In the genomic region with DNA sequence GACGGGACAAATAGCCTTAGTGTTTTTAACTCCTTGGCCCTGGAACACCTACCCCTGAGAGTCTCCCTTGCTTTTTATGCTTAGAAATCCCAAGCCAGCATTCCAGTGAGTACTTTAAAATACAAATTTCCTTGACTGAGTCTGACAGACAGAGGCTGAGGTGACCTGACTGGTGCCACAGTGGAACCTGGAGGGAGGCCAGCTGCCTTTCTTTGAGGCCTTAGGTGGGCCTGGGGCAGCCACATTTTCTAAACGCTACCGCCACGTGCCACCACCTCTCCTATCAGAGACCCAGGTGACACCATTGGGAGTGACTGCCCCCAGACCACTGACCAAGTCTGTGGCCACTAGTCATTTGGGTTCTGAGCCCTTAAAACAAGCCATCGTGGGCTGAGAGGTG, we compare ENCODE assay signal across 10 mouse cellular contexts. TPM values are rescaled to one million over a fixed set of nuclear protein-coding genes. Genes with fewer than 3 reads are reported as not detected.
A peak's percentile ranks its signal among the peaks of the same experiment; 100 is the strongest.
DNase-seq lines count a peak whose midpoint lies in the region; ATAC-seq lines count a peak whose summit lies in the region.
"Had no signal": no experiment of that assay in that cellular context is flagged by ENCODE, and none has a peak within 500 bp of the region (broad histone marks: within the 10 kb centered on the region; RNA-seq: fewer than 3 reads in every experiment).

No protein-coding gene starts in this region.

- peaks cover 4% of the 10 kb centered on the region; the same call in 1 of the 2 replicates for H3K4me1 ChIP-seq in embryonic facial prominence, embryonic 11.5 days (ENCODE audit: control insufficient read depth, insufficient read depth, low read length)
- H3K4me1 ChIP-seq in embryonic facial prominence, embryonic 10.5 days = peaks cover 63% of the 10 kb centered on the region
- peaks cover 10% of the 10 kb centered on the region for H3K4me1 ChIP-seq in hindbrain, embryonic 16.5 days (ENCODE audit: control insufficient read depth, insufficient read depth, low read depth, low read length)
- H3K4me1 ChIP-seq in hindbrain, embryonic 12.5 days = peaks cover 27% of the 10 kb centered on the region
- H3K4me1 ChIP-seq in intestine, embryonic 15.5 days (replicated peaks) = peaks cover 53% of the 10 kb centered on the region
- peaks cover 65% of the 10 kb centered on the region for H3K4me1 ChIP-seq in liver, embryonic 12.5 days

- DNase-seq in embryonic facial prominence, embryonic 11.5 days (ENCODE audit: low spot score) = no peak
- DNase-seq in embryonic facial prominence, embryonic 10.5 days (ENCODE audit: low spot score) = no peak
- DNase-seq in thymus, postnatal 4 days = no peak
- no peak for DNase-seq in frontal cortex, adult 2 months (ENCODE audit: extremely low spot score in 1 of 2, low spot score in 1 of 2)

- H3K9ac ChIP-seq in embryonic facial prominence, embryonic 11.5 days (replicated peaks; ENCODE audit: low read length) = no peak overlapping the region
- no peak overlapping the region for H3K9ac ChIP-seq in hindbrain, embryonic 16.5 days (ENCODE audit: low read depth, low read length)
- no peak overlapping the region for H3K9ac ChIP-seq in hindbrain, embryonic 12.5 days
- no peak overlapping the region for H3K9ac ChIP-seq in intestine, embryonic 15.5 days
- H3K9ac ChIP-seq in liver, embryonic 12.5 days = no peak overlapping the region
- H3K9ac ChIP-seq: forebrain, embryonic 13.5 days; liver, embryonic 14.5 days had no signal

- no peaks in the 10 kb centered on the region for H3K9me3 ChIP-seq in embryonic facial prominence, embryonic 11.5 days (replicated peaks; ENCODE audit: control insufficient read depth, low read length)
- H3K9me3 ChIP-seq in embryonic facial prominence, embryonic 10.5 days = no peaks in the 10 kb centered on the region
- H3K9me3 ChIP-seq in hindbrain, embryonic 16.5 days (ENCODE audit: control insufficient read depth, low read length) = no peaks in the 10 kb centered on the region
- no peaks in the 10 kb centered on the region for H3K9me3 ChIP-seq in hindbrain, embryonic 12.5 days (replicated peaks)
- H3K9me3 ChIP-seq in intestine, embryonic 15.5 days = no peaks in the 10 kb centered on the region
- H3K9me3 ChIP-seq in liver, embryonic 12.5 days (replicated peaks) = no peaks in the 10 kb centered on the region
- H3K9me3 ChIP-seq: forebrain, embryonic 13.5 days had no signal

- no peaks in the 10 kb centered on the region for H3K27me3 ChIP-seq in embryonic facial prominence, embryonic 11.5 days (ENCODE audit: control insufficient read depth, insufficient read depth, low read length)
- no peaks in the 10 kb centered on the region for H3K27me3 ChIP-seq in embryonic facial prominence, embryonic 10.5 days (replicated peaks; ENCODE audit: low read depth, poor library complexity, severe bottlenecking)
- no peaks in the 10 kb centered on the region for H3K27me3 ChIP-seq in hindbrain, embryonic 16.5 days (replicated peaks; ENCODE audit: control insufficient read depth, insufficient read depth, low read length)
- H3K27me3 ChIP-seq in hindbrain, embryonic 12.5 days = no peaks in the 10 kb centered on the region
- no peaks in the 10 kb centered on the region for H3K27me3 ChIP-seq in intestine, embryonic 15.5 days (replicated peaks)
- H3K27me3 ChIP-seq in liver, embryonic 12.5 days (replicated peaks) = no peaks in the 10 kb centered on the region
- H3K27me3 ChIP-seq: forebrain, embryonic 13.5 days had no signal

- no peak overlapping the region for H3K4me3 ChIP-seq in embryonic facial prominence, embryonic 11.5 days (ENCODE audit: low read depth, low read length)
- no peak overlapping the region for H3K4me3 ChIP-seq in embryonic facial prominence, embryonic 10.5 days
- H3K4me3 ChIP-seq in hindbrain, embryonic 16.5 days (ENCODE audit: low read length) = no peak overlapping the region
- H3K4me3 ChIP-seq in hindbrain, embryonic 12.5 days = no peak overlapping the region
- no peak overlapping the region for H3K4me3 ChIP-seq in intestine, embryonic 15.5 days (replicated peaks)
- H3K4me3 ChIP-seq in liver, embryonic 12.5 days = no peak overlapping the region
- H3K4me3 ChIP-seq: forebrain, embryonic 13.5 days had no signal

- no peak overlapping the region for H3K4me2 ChIP-seq in embryonic facial prominence, embryonic 11.5 days (ENCODE audit: low read depth, low read length)
- no peak overlapping the region for H3K4me2 ChIP-seq in hindbrain, embryonic 16.5 days (ENCODE audit: low read length)
- H3K4me2 ChIP-seq in hindbrain, embryonic 12.5 days (replicated peaks) = no peak overlapping the region
- no peak overlapping the region for H3K4me2 ChIP-seq in intestine, embryonic 15.5 days (replicated peaks)
- H3K4me2 ChIP-seq in liver, embryonic 12.5 days = no peak overlapping the region

- no peaks in the 10 kb centered on the region for H3K36me3 ChIP-seq in embryonic facial prominence, embryonic 11.5 days (replicated peaks; ENCODE audit: control insufficient read depth, insufficient read depth, low read depth, low read length)
- peaks cover 15% of the 10 kb centered on the region for H3K36me3 ChIP-seq in embryonic facial prominence, embryonic 10.5 days (replicated peaks)
- no peaks in the 10 kb centered on the region for H3K36me3 ChIP-seq in hindbrain, embryonic 16.5 days (ENCODE audit: control insufficient read depth, insufficient read depth, low read length)
- no peaks in the 10 kb centered on the region for H3K36me3 ChIP-seq in hindbrain, embryonic 12.5 days
- H3K36me3 ChIP-seq in intestine, embryonic 15.5 days = no peaks in the 10 kb centered on the region
- no peaks in the 10 kb centered on the region for H3K36me3 ChIP-seq in liver, embryonic 12.5 days

- WGBS in embryonic facial prominence, embryonic 11.5 days = 91% methylated on average over 5 of the region's 5 CpGs
- 90% methylated on average over 5 of the region's 5 CpGs for WGBS in embryonic facial prominence, embryonic 10.5 days
- WGBS in hindbrain, embryonic 16.5 days = 82% methylated on average over 5 of the region's 5 CpGs
- 88% methylated on average over 5 of the region's 5 CpGs for WGBS in hindbrain, embryonic 12.5 days
- 86% methylated on average over 5 of the region's 5 CpGs for WGBS in intestine, embryonic 15.5 days
- WGBS in liver, embryonic 12.5 days (ENCODE audit: insufficient replicate concordance) = 77% methylated on average over 5 of the region's 5 CpGs

- H3K27ac ChIP-seq in embryonic facial prominence, embryonic 11.5 days (replicated peaks; ENCODE audit: low read depth, low read length) = 0 out of 2 replicates have a peak overlapping the region, but pooled peaks have one; percentile 7
- no peak overlapping the region for H3K27ac ChIP-seq in embryonic facial prominence, embryonic 10.5 days (replicated peaks)
- peak overlapping the region; percentile 2; the same call in 1 of the 2 replicates for H3K27ac ChIP-seq in hindbrain, embryonic 16.5 days (ENCODE audit: low read depth, low read length)
- H3K27ac ChIP-seq in hindbrain, embryonic 12.5 days = no peak overlapping the region
- peak overlapping the region; percentile 54 for H3K27ac ChIP-seq in intestine, embryonic 15.5 days
- H3K27ac ChIP-seq in liver, embryonic 12.5 days = peak overlapping the region; percentile 39; the same call in 1 of the 2 replicates
- H3K27ac ChIP-seq: liver, embryonic 14.5 days had no signal

- no peak for ATAC-seq in embryonic facial prominence, embryonic 11.5 days (replicated peaks; ENCODE audit: insufficient number of reproducible peaks, low FRiP score, low TSS enrichment, low read depth)
- ATAC-seq in hindbrain, embryonic 16.5 days = no peak
- ATAC-seq in hindbrain, embryonic 12.5 days (ENCODE audit: low FRiP score) = no peak
- no peak for ATAC-seq in intestine, embryonic 15.5 days
- no peak for ATAC-seq in liver, embryonic 12.5 days
- ATAC-seq: forebrain, embryonic 13.5 days had no signal

RNA-seq across cellular contexts. Expression of gene Spred2, which starts 40.2 kb away (rescaled TPM):
- 6.4 and 7.3 TPM in 2 replicates for polyA plus RNA-seq in embryonic facial prominence, embryonic 11.5 days (2014; fragmentation: Nextera tagmentation; extraction: Ambion mirVana)
- 8.3 and 8.6 TPM in 2 replicates for polyA plus RNA-seq in embryonic facial prominence, embryonic 10.5 days (2016; fragmentation: Nextera tagmentation; extraction: Ambion mirVana)
- 6.7 and 7.4 TPM in 2 replicates for polyA plus RNA-seq in hindbrain, embryonic 16.5 days (2015; fragmentation: Nextera tagmentation; extraction: Ambion mirVana)
- 6.8 and 7.8 TPM in 2 replicates for polyA plus RNA-seq in hindbrain, embryonic 12.5 days (2016; fragmentation: Nextera tagmentation; extraction: Ambion mirVana)
- polyA plus RNA-seq in intestine, embryonic 15.5 days (2015; fragmentation: Nextera tagmentation; extraction: Ambion mirVana) = 6.8 and 7.1 TPM in 2 replicates
- polyA plus RNA-seq in liver, embryonic 12.5 days (2016; fragmentation: Nextera tagmentation; extraction: Ambion mirVana) = 2.9 and 3.6 TPM in 2 replicates
- polyA plus RNA-seq in frontal cortex, adult 2 months (2012; rRNA removed) = 41.5 and 42.5 TPM in 2 replicates

Comparison
In these comparisons a context has a peak if more than half of its experiments do, and no peak if none do; other contexts are left out.
1. H3K27ac ChIP-seq: peak in embryonic facial prominence, embryonic 11.5 days (single experiment), hindbrain, embryonic 16.5 days (single experiment), intestine, embryonic 15.5 days (single experiment) and liver, embryonic 12.5 days (single experiment); none in embryonic facial prominence, embryonic 10.5 days (single experiment) and hindbrain, embryonic 12.5 days (single experiment).